Mouse (Mus musculus): ENCODE results near the gene Nxnl1.

GRCm38 (mm10) chr8:71543755-71544154 is 22.6 kb downstream of the Nxnl1 start:
- no peak for TF ChIP-seq POLR2A (IDR thresholded peaks at IDR 0.05; ENCODE audit: low read depth, low read length)
- TF ChIP-seq CTCF (IDR thresholded peaks at IDR 0.05; ENCODE audit: extremely low read depth, insufficient read depth, insufficient read length, insufficient replicate concordance): no peak
